15 mouse cellular contexts compared by ENCODE assay signal in genomic region chr10:122882614-122883013, GRCm38 (mm10).
DNase-seq lines count a peak whose midpoint lies in the region; ATAC-seq and TF ChIP-seq lines count a peak whose summit lies in the region.
"Had no signal": no experiment of that assay in that cellular context is flagged by ENCODE, and none has a peak within 500 bp of the region (broad histone marks: within the 10 kb centered on the region; RNA-seq: fewer than 3 reads in every experiment).

No protein-coding gene starts in this region.

- no peak for ATAC-seq in heart, embryonic 13.5 days (ENCODE audit: extremely low read depth, insufficient number of reproducible peaks, low FRiP score, low TSS enrichment)
- ATAC-seq in heart, embryonic 11.5 days (replicated peaks; ENCODE audit: insufficient number of reproducible peaks, low FRiP score, low TSS enrichment) = no peak
- ATAC-seq in stomach, embryonic 14.5 days (ENCODE audit: insufficient number of reproducible peaks, insufficient read depth, low FRiP score, low read depth) = no peak
- no peak for ATAC-seq in stomach, postnatal 0 days (ENCODE audit: low FRiP score, low TSS enrichment)

- no peak for TF ChIP-seq EP300 in stomach, postnatal 0 days (optimal IDR thresholded peaks at IDR 0.05)

- H3K9me3 ChIP-seq in heart, embryonic 13.5 days = no peaks in the 10 kb centered on the region
- H3K9me3 ChIP-seq in heart, embryonic 11.5 days (replicated peaks; ENCODE audit: control insufficient read depth, low read length) = no peaks in the 10 kb centered on the region
- H3K9me3 ChIP-seq in stomach, embryonic 14.5 days (ENCODE audit: control insufficient read depth, low read depth, low read length) = no peaks in the 10 kb centered on the region
- H3K9me3 ChIP-seq in stomach, postnatal 0 days (ENCODE audit: control insufficient read depth, low read length) = no peaks in the 10 kb centered on the region
- no peaks in the 10 kb centered on the region for H3K9me3 ChIP-seq in limb, embryonic 10.5 days (replicated peaks)
- H3K9me3 ChIP-seq: embryonic facial prominence, embryonic 15.5 days; neural tube, embryonic 12.5 days had no signal

- peaks cover 45% of the 10 kb centered on the region for H3K4me1 ChIP-seq in heart, embryonic 13.5 days
- peaks cover 7% of the 10 kb centered on the region for H3K4me1 ChIP-seq in heart, embryonic 11.5 days (ENCODE audit: control insufficient read depth, insufficient read depth, low read length)
- H3K4me1 ChIP-seq in stomach, embryonic 14.5 days (ENCODE audit: control insufficient read depth, insufficient read depth, low read length) = peaks cover 37% of the 10 kb centered on the region
- peaks cover 6% of the 10 kb centered on the region for H3K4me1 ChIP-seq in stomach, postnatal 0 days (replicated peaks; ENCODE audit: control insufficient read depth, insufficient read depth)
- H3K4me1 ChIP-seq in limb, embryonic 10.5 days = peaks cover 70% of the 10 kb centered on the region

- WGBS in heart, embryonic 13.5 days = 41% methylated on average over 4 of the region's 4 CpGs
- WGBS in heart, embryonic 11.5 days (ENCODE audit: insufficient replicate concordance) = 56% methylated on average over 4 of the region's 4 CpGs
- WGBS in stomach, embryonic 14.5 days = 26% methylated on average over 4 of the region's 4 CpGs
- WGBS in stomach, postnatal 0 days = 43% methylated on average over 4 of the region's 4 CpGs
- 79% methylated on average over 4 of the region's 4 CpGs for WGBS in limb, embryonic 10.5 days

- no peaks in the 10 kb centered on the region for H3K27me3 ChIP-seq in heart, embryonic 13.5 days (replicated peaks)
- no peaks in the 10 kb centered on the region for H3K27me3 ChIP-seq in heart, embryonic 11.5 days (ENCODE audit: control insufficient read depth, insufficient read depth, low read length)
- H3K27me3 ChIP-seq in stomach, embryonic 14.5 days (ENCODE audit: control insufficient read depth, insufficient read depth, low read length) = no peaks in the 10 kb centered on the region
- H3K27me3 ChIP-seq in stomach, postnatal 0 days (ENCODE audit: control insufficient read depth, insufficient read depth, low read length) = no peaks in the 10 kb centered on the region
- no peaks in the 10 kb centered on the region for H3K27me3 ChIP-seq in limb, embryonic 10.5 days (ENCODE audit: low read depth, poor library complexity, severe bottlenecking)
- H3K27me3 ChIP-seq: embryonic facial prominence, embryonic 15.5 days; neural tube, embryonic 12.5 days had no signal

- H3K36me3 ChIP-seq in heart, embryonic 13.5 days = no peaks in the 10 kb centered on the region
- H3K36me3 ChIP-seq in heart, embryonic 11.5 days (ENCODE audit: control insufficient read depth, insufficient read depth, low read length) = no peaks in the 10 kb centered on the region
- H3K36me3 ChIP-seq in stomach, embryonic 14.5 days (ENCODE audit: control insufficient read depth, insufficient read depth, low read length) = no peaks in the 10 kb centered on the region
- no peaks in the 10 kb centered on the region for H3K36me3 ChIP-seq in stomach, postnatal 0 days (ENCODE audit: control insufficient read depth, insufficient read depth, low read length)
- H3K36me3 ChIP-seq in limb, embryonic 10.5 days = no peaks in the 10 kb centered on the region
- H3K36me3 ChIP-seq: embryonic facial prominence, embryonic 15.5 days; neural tube, embryonic 12.5 days had no signal

- H3K9ac ChIP-seq in heart, embryonic 13.5 days = no peak overlapping the region
- no peak overlapping the region for H3K9ac ChIP-seq in heart, embryonic 11.5 days (ENCODE audit: low read depth, low read length)
- no peak overlapping the region for H3K9ac ChIP-seq in stomach, embryonic 14.5 days (replicated peaks; ENCODE audit: low read depth, low read length)
- H3K9ac ChIP-seq in stomach, postnatal 0 days (ENCODE audit: low read length) = no peak overlapping the region
- H3K9ac ChIP-seq: embryonic facial prominence, embryonic 15.5 days; neural tube, embryonic 12.5 days had no signal

- no peak overlapping the region for H3K4me3 ChIP-seq in heart, embryonic 13.5 days
- H3K4me3 ChIP-seq in heart, embryonic 11.5 days (ENCODE audit: low read depth, low read length) = no peak overlapping the region
- H3K4me3 ChIP-seq in stomach, embryonic 14.5 days (ENCODE audit: low read depth, low read length) = no peak overlapping the region
- H3K4me3 ChIP-seq in stomach, postnatal 0 days (ENCODE audit: low read depth, low read length) = no peak overlapping the region
- no peak overlapping the region for H3K4me3 ChIP-seq in limb, embryonic 10.5 days
- H3K4me3 ChIP-seq: embryonic facial prominence, embryonic 15.5 days; neural tube, embryonic 12.5 days had no signal

- TF ChIP-seq CTCF in stomach, postnatal 0 days (IDR thresholded peaks at IDR 0.05; ENCODE audit: low read depth) = no peak

- no peak for DNase-seq in stomach, postnatal 0 days (ENCODE audit: low spot score)
- DNase-seq in limb, embryonic 10.5 days (ENCODE audit: low spot score) = no peak
- no peak for DNase-seq in urinary bladder, postnatal 25 days (ENCODE audit: low spot score)
- no peak for DNase-seq in thymus, adult 18-20 months
- DNase-seq in right cerebral cortex, adult 18-20 months = no peak
- DNase-seq: adrenal gland, postnatal 25 days; cerebellum, adult 9-10 months; kidney, adult 11 months; layer of hippocampus, postnatal 36 days; lung, postnatal 14 days had no signal

- H3K4me2 ChIP-seq in heart, embryonic 13.5 days = no peak overlapping the region
- H3K4me2 ChIP-seq in heart, embryonic 11.5 days = no peak overlapping the region
- H3K4me2 ChIP-seq in stomach, embryonic 14.5 days (replicated peaks; ENCODE audit: low read depth, low read length) = no peak overlapping the region
- H3K4me2 ChIP-seq in stomach, postnatal 0 days (replicated peaks; ENCODE audit: low read depth) = no peak overlapping the region
- H3K4me2 ChIP-seq: embryonic facial prominence, embryonic 15.5 days; neural tube, embryonic 12.5 days had no signal

- H3K27ac ChIP-seq in heart, embryonic 13.5 days (replicated peaks) = 0 out of 2 replicates have a peak overlapping the region, but pooled peaks have one; percentile 12
- no peak overlapping the region for H3K27ac ChIP-seq in heart, embryonic 11.5 days (ENCODE audit: low read depth, low read length)
- H3K27ac ChIP-seq in stomach, embryonic 14.5 days (ENCODE audit: low read length) = peak overlapping the region; percentile 30; the same call in 1 of the 2 replicates
- H3K27ac ChIP-seq in stomach, postnatal 0 days (replicated peaks) = no peak overlapping the region
- peak overlapping the region; percentile 88 for H3K27ac ChIP-seq in limb, embryonic 10.5 days
- H3K27ac ChIP-seq: embryonic facial prominence, embryonic 15.5 days had no signal

Comparison
In these comparisons a context has a peak if more than half of its experiments do, and no peak if none do; other contexts are left out.
1. H3K27ac ChIP-seq: peak in heart, embryonic 13.5 days (single experiment), stomach, embryonic 14.5 days (single experiment) and limb, embryonic 10.5 days (single experiment); none in heart, embryonic 11.5 days (single experiment) and stomach, postnatal 0 days (single experiment).